ENCODE assay signal across 20 mouse cellular contexts in genomic region chr6:127132719-127133118, GRCm38 (mm10). TPM values are rescaled to one million over a fixed set of nuclear protein-coding genes. Genes with fewer than 3 reads are reported as not detected.
DNase-seq lines count a peak whose midpoint lies in the region; ATAC-seq and TF ChIP-seq lines count a peak whose summit lies in the region.
"Had no signal": no experiment of that assay in that cellular context is flagged by ENCODE, and none has a peak within 500 bp of the region (broad histone marks: within the 10 kb centered on the region; RNA-seq: fewer than 3 reads in every experiment).

No protein-coding gene starts in this region.

- H3K27me3 ChIP-seq in embryonic facial prominence, embryonic 14.5 days (replicated peaks; ENCODE audit: control insufficient read depth, insufficient read depth, low read length) = no peaks in the 10 kb centered on the region
- H3K27me3 ChIP-seq in embryonic facial prominence, embryonic 10.5 days (replicated peaks; ENCODE audit: low read depth, poor library complexity, severe bottlenecking) = no peaks in the 10 kb centered on the region
- H3K27me3 ChIP-seq in lung, embryonic 14.5 days (ENCODE audit: insufficient read depth, low read length) = no peaks in the 10 kb centered on the region
- no peaks in the 10 kb centered on the region for H3K27me3 ChIP-seq in midbrain, postnatal 0 days (ENCODE audit: insufficient read depth, low read length)
- no peaks in the 10 kb centered on the region for H3K27me3 ChIP-seq in midbrain, embryonic 16.5 days (ENCODE audit: control insufficient read depth, insufficient read depth, low read depth, low read length)
- H3K27me3 ChIP-seq in myocyte (ENCODE audit: control insufficient read depth, insufficient read depth, insufficient read length) = no peaks in the 10 kb centered on the region
- H3K27me3 ChIP-seq: embryonic facial prominence, embryonic 13.5 days; forebrain, embryonic 12.5 days; heart, embryonic 13.5 days; hindbrain, embryonic 12.5 days had no signal

- ATAC-seq in embryonic facial prominence, embryonic 14.5 days (ENCODE audit: low read depth) = no peak
- ATAC-seq in lung, embryonic 14.5 days (ENCODE audit: insufficient read depth) = no peak
- ATAC-seq in midbrain, postnatal 0 days (ENCODE audit: low FRiP score) = no peak
- ATAC-seq in midbrain, embryonic 16.5 days = no peak

- no peaks in the 10 kb centered on the region for H3K79me2 ChIP-seq in myocyte (ENCODE audit: control insufficient read depth, insufficient read depth)

- DNase-seq in embryonic facial prominence, embryonic 14.5 days (ENCODE audit: low spot score) = peak; percentile 40
- no peak for DNase-seq in embryonic facial prominence, embryonic 10.5 days (ENCODE audit: low spot score)
- peak; percentile 40 for DNase-seq in lung, embryonic 14.5 days
- DNase-seq in lung, postnatal 25 days (ENCODE audit: low spot score) = no peak
- peak; percentile 38 for DNase-seq in midbrain, postnatal 0 days (ENCODE audit: low spot score)
- no peak for DNase-seq in right cerebral cortex, postnatal 36 days (ENCODE audit: low spot score in 2 of 2)
- DNase-seq: adrenal gland, postnatal 10 days; cerebellum, adult 11 months; cerebellum, adult 8-10 months; cerebellum, postnatal 14 days; gastrocnemius, adult 2 months; gastrocnemius, postnatal 25 days; heart, postnatal 36 days had no signal

- no peak overlapping the region for H3K4me2 ChIP-seq in embryonic facial prominence, embryonic 14.5 days (ENCODE audit: low read depth, low read length)
- H3K4me2 ChIP-seq in lung, embryonic 14.5 days = no peak overlapping the region
- no peak overlapping the region for H3K4me2 ChIP-seq in midbrain, postnatal 0 days (ENCODE audit: low read depth, low read length, poor library complexity, severe bottlenecking)
- no peak overlapping the region for H3K4me2 ChIP-seq in midbrain, embryonic 16.5 days (ENCODE audit: low read length)
- no peak overlapping the region for H3K4me2 ChIP-seq in myocyte (ENCODE audit: low read depth)
- H3K4me2 ChIP-seq: embryonic facial prominence, embryonic 13.5 days; heart, embryonic 13.5 days; hindbrain, embryonic 12.5 days had no signal

- no peak overlapping the region for H3K9ac ChIP-seq in embryonic facial prominence, embryonic 14.5 days (ENCODE audit: low read depth, low read length)
- no peak overlapping the region for H3K9ac ChIP-seq in lung, embryonic 14.5 days
- H3K9ac ChIP-seq in midbrain, postnatal 0 days (replicated peaks; ENCODE audit: low read length, poor library complexity, severe bottlenecking) = no peak overlapping the region
- no peak overlapping the region for H3K9ac ChIP-seq in midbrain, embryonic 16.5 days (ENCODE audit: low read depth, low read length)
- H3K9ac ChIP-seq: embryonic facial prominence, embryonic 13.5 days; heart, embryonic 13.5 days; hindbrain, embryonic 12.5 days had no signal

- no peak overlapping the region for H3ac ChIP-seq in myocyte (ENCODE audit: control insufficient read depth, insufficient read length)

- 55% methylated on average over 3 of the region's 3 CpGs for WGBS in embryonic facial prominence, embryonic 14.5 days
- WGBS in embryonic facial prominence, embryonic 10.5 days = 81% methylated on average over 3 of the region's 3 CpGs
- WGBS in lung, embryonic 14.5 days = 54% methylated on average over 3 of the region's 3 CpGs
- 74% methylated on average over 3 of the region's 3 CpGs for WGBS in midbrain, postnatal 0 days
- WGBS in midbrain, embryonic 16.5 days = 70% methylated on average over 3 of the region's 3 CpGs

- H3K4me1 ChIP-seq in embryonic facial prominence, embryonic 14.5 days (ENCODE audit: control insufficient read depth, insufficient read depth, low read length) = no peaks in the 10 kb centered on the region; the same call in 1 of the 2 replicates
- H3K4me1 ChIP-seq in embryonic facial prominence, embryonic 10.5 days = 0 out of 2 replicates have a peak, but pooled peaks cover 7% of the 10 kb centered on the region
- no peaks in the 10 kb centered on the region for H3K4me1 ChIP-seq in lung, embryonic 14.5 days (ENCODE audit: insufficient read depth)
- H3K4me1 ChIP-seq in midbrain, postnatal 0 days (ENCODE audit: insufficient read depth, low read length) = no peaks in the 10 kb centered on the region; the same call in 1 of the 2 replicates
- H3K4me1 ChIP-seq in midbrain, embryonic 16.5 days (ENCODE audit: control insufficient read depth, insufficient read depth, low read length) = peaks cover 6% of the 10 kb centered on the region
- H3K4me1 ChIP-seq: embryonic facial prominence, embryonic 13.5 days had no signal

- peaks cover 93% of the 10 kb centered on the region for H3K36me3 ChIP-seq in embryonic facial prominence, embryonic 14.5 days (ENCODE audit: control insufficient read depth, insufficient read depth, low read length)
- H3K36me3 ChIP-seq in embryonic facial prominence, embryonic 10.5 days (replicated peaks) = peaks cover 99% of the 10 kb centered on the region
- peaks cover 93% of the 10 kb centered on the region for H3K36me3 ChIP-seq in lung, embryonic 14.5 days (ENCODE audit: insufficient read depth)
- H3K36me3 ChIP-seq in midbrain, postnatal 0 days (ENCODE audit: insufficient read depth, low read length) = no peaks in the 10 kb centered on the region
- no peaks in the 10 kb centered on the region for H3K36me3 ChIP-seq in midbrain, embryonic 16.5 days (ENCODE audit: control insufficient read depth, insufficient read depth, low read length)
- H3K36me3 ChIP-seq in myocyte (ENCODE audit: control insufficient read depth, insufficient read depth) = no peaks in the 10 kb centered on the region

- no peak overlapping the region for H3K27ac ChIP-seq in embryonic facial prominence, embryonic 14.5 days (replicated peaks; ENCODE audit: low read depth, low read length)
- H3K27ac ChIP-seq in embryonic facial prominence, embryonic 10.5 days (replicated peaks) = no peak overlapping the region
- H3K27ac ChIP-seq in lung, embryonic 14.5 days (ENCODE audit: low read depth) = no peak overlapping the region
- no peak overlapping the region for H3K27ac ChIP-seq in midbrain, postnatal 0 days (ENCODE audit: low read depth, low read length)
- no peak overlapping the region for H3K27ac ChIP-seq in midbrain, embryonic 16.5 days (ENCODE audit: low read length)
- H3K27ac ChIP-seq: embryonic facial prominence, embryonic 13.5 days; gastrocnemius, adult 2 months; heart, embryonic 13.5 days; hindbrain, embryonic 12.5 days had no signal

- no peak for TF ChIP-seq CTCF in lung, embryonic 14.5 days (IDR thresholded peaks at IDR 0.05; ENCODE audit: low read depth)
- no peak for TF ChIP-seq CTCF in midbrain, postnatal 0 days (IDR thresholded peaks at IDR 0.05)

- no peaks in the 10 kb centered on the region for H3K9me3 ChIP-seq in embryonic facial prominence, embryonic 14.5 days (ENCODE audit: control insufficient read depth, low read length)
- no peaks in the 10 kb centered on the region for H3K9me3 ChIP-seq in embryonic facial prominence, embryonic 10.5 days
- H3K9me3 ChIP-seq in lung, embryonic 14.5 days (ENCODE audit: low read depth, low read length) = no peaks in the 10 kb centered on the region
- H3K9me3 ChIP-seq in midbrain, postnatal 0 days (ENCODE audit: low read length) = no peaks in the 10 kb centered on the region
- H3K9me3 ChIP-seq in midbrain, embryonic 16.5 days (replicated peaks; ENCODE audit: control insufficient read depth, low read length, poor library complexity, severe bottlenecking) = no peaks in the 10 kb centered on the region
- H3K9me3 ChIP-seq: embryonic facial prominence, embryonic 13.5 days; forebrain, embryonic 12.5 days; heart, embryonic 13.5 days; hindbrain, embryonic 12.5 days had no signal

- H3K4me3 ChIP-seq in embryonic facial prominence, embryonic 14.5 days (ENCODE audit: low read depth, low read length) = no peak overlapping the region
- H3K4me3 ChIP-seq in embryonic facial prominence, embryonic 10.5 days = no peak overlapping the region
- no peak overlapping the region for H3K4me3 ChIP-seq in lung, embryonic 14.5 days (ENCODE audit: low read depth, low read length)
- no peak overlapping the region for H3K4me3 ChIP-seq in midbrain, postnatal 0 days (ENCODE audit: low read depth, low read length)
- no peak overlapping the region for H3K4me3 ChIP-seq in midbrain, embryonic 16.5 days (ENCODE audit: low read depth, low read length)
- H3K4me3 ChIP-seq in myocyte = no peak overlapping the region
- H3K4me3 ChIP-seq: embryonic facial prominence, embryonic 13.5 days; erythroblast, embryonic 14.5 days; forebrain, embryonic 12.5 days; gastrocnemius, adult 2 months; heart, embryonic 13.5 days; hindbrain, embryonic 12.5 days had no signal

- TF ChIP-seq POLR2A in myocyte (IDR thresholded peaks at IDR 0.05; ENCODE audit: insufficient read length, low read depth) = no peak

TF ChIP-seq in myocyte, 11 proteins besides CTCF, POLR2A, EP300 and RAD21:
- TF ChIP-seq SRF (IDR thresholded peaks at IDR 0.05; ENCODE audit: control insufficient read depth, insufficient read length, low read depth) = no peak
- peak; percentile 91 for TF ChIP-seq CEBPB (IDR thresholded peaks at IDR 0.05; ENCODE audit: insufficient read depth, poor library complexity, severe bottlenecking)
TF ChIP-seq in myocyte: peak in this region for 1.

RNA-seq across cellular contexts. Expression of gene Ccnd2, which starts 19.3 kb away (rescaled TPM):
- 757 and 796 TPM in 2 replicates for polyA plus RNA-seq in embryonic facial prominence, embryonic 14.5 days (2014; fragmentation: Nextera tagmentation; extraction: Ambion mirVana)
- polyA plus RNA-seq in embryonic facial prominence, embryonic 10.5 days (2016; fragmentation: Nextera tagmentation; extraction: Ambion mirVana) = 1,002 and 1,039 TPM in 2 replicates
- polyA plus RNA-seq in lung, embryonic 14.5 days (2014; fragmentation: Nextera tagmentation; extraction: Ambion mirVana) = 660 and 684 TPM in 2 replicates
- 13.9 and 14.5 TPM in 2 replicates for total RNA-seq in midbrain, postnatal 0 days (2014; rRNA removed)
- polyA plus RNA-seq in midbrain, postnatal 0 days (2015; fragmentation: Nextera tagmentation; extraction: Ambion mirVana) = 95.6 and 106 TPM in 2 replicates
- 245 and 326 TPM in 2 replicates for polyA plus RNA-seq in midbrain, embryonic 16.5 days (2015; fragmentation: Nextera tagmentation; extraction: Ambion mirVana)
- polyA plus RNA-seq in myocyte (2012; fragmentation: generic; extraction: Trizol) = 13.9 TPM

RNA-seq across cellular contexts. Expression of gene Tigar, which starts 23.4 kb away (rescaled TPM):
- 1.8 and 3.3 TPM in 2 replicates for polyA plus RNA-seq in embryonic facial prominence, embryonic 14.5 days (2014; fragmentation: Nextera tagmentation; extraction: Ambion mirVana)
- 5.7 and 7.2 TPM in 2 replicates for polyA plus RNA-seq in embryonic facial prominence, embryonic 10.5 days (2016; fragmentation: Nextera tagmentation; extraction: Ambion mirVana)
- 3.0 and 3.5 TPM in 2 replicates for polyA plus RNA-seq in lung, embryonic 14.5 days (2014; fragmentation: Nextera tagmentation; extraction: Ambion mirVana)
- 6.1 and 6.7 TPM in 2 replicates for total RNA-seq in midbrain, postnatal 0 days (2014; rRNA removed)
- polyA plus RNA-seq in midbrain, postnatal 0 days (2015; fragmentation: Nextera tagmentation; extraction: Ambion mirVana) = 4.6 and 5.0 TPM in 2 replicates
- 5.9 and 7.4 TPM in 2 replicates for polyA plus RNA-seq in midbrain, embryonic 16.5 days (2015; fragmentation: Nextera tagmentation; extraction: Ambion mirVana)
- 4.7 TPM for polyA plus RNA-seq in myocyte (2012; fragmentation: generic; extraction: Trizol)
- polyA plus RNA-seq: erythroblast, embryonic 14.5 days had no signal

Comparison
In these comparisons a context has a peak if more than half of its experiments do, and no peak if none do; other contexts are left out.
1. DNase-seq: peak in embryonic facial prominence, embryonic 14.5 days (single experiment), lung, embryonic 14.5 days (single experiment) and midbrain, postnatal 0 days (single experiment); none in embryonic facial prominence, embryonic 10.5 days (single experiment), lung, postnatal 25 days (single experiment) and right cerebral cortex, postnatal 36 days (0 of 2).